Mouse (Mus musculus) lung, embryonic 14.5 days (tissue): ENCODE data around the gene Slc4a8. TPM values are rescaled to one million over a fixed set of nuclear protein-coding genes. Genes with fewer than 3 reads are reported as not detected.

Experiments used
- ATAC-seq: fragments of 200-750 bp; cut with Nextera tagmentation; 2 replicates; pipeline ENCODE4 v1.8.0; 2017; ENCODE audit warnings: mild to moderate bottlenecking, moderate TSS enrichment, moderate library complexity; ENCODE audit not compliant: insufficient read depth
- DNase-seq: peaks from one replicate; pipeline ENCODE4 v3.0.0-alpha.2; 2015
- H3K27ac ChIP-seq: fragments of 300-500 bp; sonication (generic); 2 replicates; pipeline ENCODE4 v1.5.1; 2014; ENCODE audit warnings: low read depth, mild to moderate bottlenecking, moderate library complexity
- H3K27me3 ChIP-seq: fragments of 300-500 bp; sonication (generic); 2 replicates; pipeline ENCODE4 v1.6.1; 2014; ENCODE audit warnings: low read length, control low read depth; ENCODE audit not compliant: insufficient read depth
- H3K36me3 ChIP-seq: fragments of 300-500 bp; sonication (generic); 2 replicates; pipeline ENCODE4 v1.6.1; 2014; ENCODE audit warnings: control low read depth; ENCODE audit not compliant: insufficient read depth
- H3K4me1 ChIP-seq: fragments of 300-500 bp; sonication (generic); 2 replicates; pipeline ENCODE4 v1.6.1; 2014; ENCODE audit warnings: antibody characterized with exemption, control low read depth; ENCODE audit not compliant: insufficient read depth
- H3K4me2 ChIP-seq: fragments of 300-500 bp; sonication (generic); 2 replicates; pipeline ENCODE4 v1.6.1; 2014; ENCODE audit warnings: mild to moderate bottlenecking
- H3K4me3 ChIP-seq: fragments of 300-500 bp; sonication (generic); 2 replicates; pipeline ENCODE4 v1.5.1; 2014; ENCODE audit warnings: low read depth, low read length
- H3K9ac ChIP-seq: fragments of 300-500 bp; sonication (generic); 2 replicates; pipeline ENCODE4 v1.6.1; 2014
- H3K9me3 ChIP-seq: fragments of 300-500 bp; sonication (generic); 2 replicates; pipeline ENCODE4 v1.6.1; 2016; ENCODE audit warnings: low read depth, low read length, control low read depth
- CTCF ChIP-seq: IDR thresholded peaks from 2 replicates; pipeline ENCODE4 v1.5.1; 2016; ENCODE audit warnings: antibody characterized with exemption, low read depth
- WGBS: fragments of 180-500 bp; shearing (Covaris S2); extraction: QIAGEN DNeasy Blood & Tissue Kit; methylation state at CpG from one replicate; pipeline ENCODE4 v1.1.7; 2014; 5-methylcytosine and 5-hydroxymethylcytosine counted together
- polyA plus RNA-seq: library from polyadenylated mRNA; unstranded; fragments of >200 nt; fragmentation: Nextera tagmentation; extraction: Ambion mirVana; gene quantifications from 2 replicates; pipeline ENCODE4 v1.2.1, GENCODE M21; 2014

The Slc4a8 gene
- polyA plus RNA-seq, 1 experiment from 2014 or later = 2.5 TPM

DNA sequence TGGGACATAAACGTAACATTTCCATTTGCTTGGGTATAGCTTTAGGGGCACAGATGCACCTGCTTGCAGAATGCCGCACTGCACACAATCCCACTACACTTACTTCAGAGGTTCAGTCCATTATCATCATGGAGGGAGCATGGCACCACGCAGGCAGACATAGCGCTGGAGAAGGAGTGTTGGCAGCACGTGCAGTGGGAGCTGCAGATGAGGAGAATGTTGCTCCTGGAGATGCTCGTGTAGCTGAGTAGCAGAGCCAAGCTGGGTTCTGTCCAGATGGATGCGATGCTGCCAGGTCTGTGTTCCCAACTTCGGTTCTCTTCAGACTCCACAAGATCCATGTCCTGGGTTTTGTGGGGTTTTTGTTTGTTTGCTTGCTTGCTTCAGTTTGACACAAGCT, 64.5 kb downstream of the Slc4a8 start:
- DNase-seq (no peak), ATAC-seq (no peak)
- Histone ChIP-seq H3K4me3 (no peak overlapping the region), H3K27ac (no peak overlapping the region), H3K36me3 (no peaks in the 10 kb centered on the region), H3K9ac (no peak overlapping the region), H3K27me3 (peaks cover 21% of the 10 kb centered on the region), H3K4me2 (no peak overlapping the region), H3K4me1 (no peaks in the 10 kb centered on the region), H3K9me3 (no peaks in the 10 kb centered on the region)
- no peak for TF ChIP-seq CTCF
- WGBS = 82% methylated on average over 8 of the region's 8 CpGs

DNA sequence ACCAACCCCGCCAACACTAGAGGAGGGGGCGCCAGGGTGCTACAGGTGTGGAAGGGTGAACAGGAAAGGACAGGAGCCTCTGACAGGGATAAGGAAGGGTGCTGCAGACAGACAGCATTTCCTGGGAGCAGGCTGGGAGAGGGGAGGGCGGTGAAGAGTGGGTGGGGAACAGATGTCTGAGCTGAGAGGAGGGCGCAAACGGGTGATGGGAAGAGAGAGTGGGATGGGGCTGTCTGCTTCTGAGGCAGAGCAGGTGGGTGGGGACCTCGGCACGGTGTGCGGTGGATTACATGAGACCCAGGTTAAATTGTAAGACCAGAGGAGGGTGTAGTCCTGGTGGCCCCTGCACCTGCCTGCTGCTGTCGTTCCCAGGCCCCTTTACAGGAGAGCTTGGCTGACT, 68.2 kb downstream of the Slc4a8 start:
- H3K4me3 ChIP-seq = no peak overlapping the region
- 81% methylated on average over 9 of the region's 9 CpGs for WGBS
- DNase-seq = no peak

GRCm38 (mm10) chr15:100830682-100831081, 69.1 kb downstream of the Slc4a8 start:
- TF ChIP-seq CTCF = peak; percentile 55

More for the DNA sequence above, 68.2 kb downstream of the Slc4a8 start:
- no peaks in the 10 kb centered on the region for H3K9me3 ChIP-seq
- TF ChIP-seq CTCF = no peak
- H3K9ac ChIP-seq = no peak overlapping the region
- H3K27ac ChIP-seq = no peak overlapping the region
- no peak overlapping the region for H3K4me2 ChIP-seq
- H3K4me1 ChIP-seq = no peaks in the 10 kb centered on the region
- ATAC-seq = no peak
- H3K36me3 ChIP-seq = no peaks in the 10 kb centered on the region
- peaks cover 15% of the 10 kb centered on the region for H3K27me3 ChIP-seq

DNA sequence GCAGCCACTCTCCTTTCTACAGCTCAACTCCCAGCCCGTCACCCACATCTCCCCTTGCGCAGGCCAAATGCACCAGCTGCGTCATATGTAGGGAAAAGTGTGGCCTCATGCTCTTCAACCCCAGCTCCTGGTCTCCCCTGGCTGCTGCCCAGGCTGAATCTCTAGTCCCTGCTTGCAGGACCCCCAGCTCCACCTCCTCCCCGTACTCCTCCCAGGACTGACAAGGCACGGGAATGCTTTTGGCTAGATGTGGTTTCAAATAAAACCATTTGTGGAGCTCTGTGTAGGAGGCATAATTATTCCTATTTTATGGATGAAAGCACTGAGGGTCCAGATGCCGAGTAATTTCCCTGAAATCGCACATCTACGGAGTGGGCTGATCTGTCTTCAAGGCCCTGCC, 70.6 kb downstream of the Slc4a8 start:
- no peaks in the 10 kb centered on the region for H3K36me3 ChIP-seq
- ATAC-seq = no peak
- WGBS = 79% methylated on average over 8 of the region's 8 CpGs
- no peak overlapping the region for H3K9ac ChIP-seq
- H3K27me3 ChIP-seq = no peaks in the 10 kb centered on the region; the same call in 1 of the 2 replicates
- no peak overlapping the region for H3K4me3 ChIP-seq
- no peak overlapping the region for H3K27ac ChIP-seq
- DNase-seq = no peak
- no peak for TF ChIP-seq CTCF
- no peaks in the 10 kb centered on the region for H3K4me1 ChIP-seq
- no peaks in the 10 kb centered on the region for H3K9me3 ChIP-seq
- no peak overlapping the region for H3K4me2 ChIP-seq

More at GRCm38 (mm10) chr15:100830682-100831081, 69.1 kb downstream of the Slc4a8 start:
- Histone ChIP-seq H3K27ac (no peak overlapping the region), H3K9ac (no peak overlapping the region), H3K27me3 (peaks cover 5% of the 10 kb centered on the region), H3K4me2 (no peak overlapping the region), H3K36me3 (no peaks in the 10 kb centered on the region), H3K4me3 (no peak overlapping the region), H3K4me1 (no peaks in the 10 kb centered on the region), H3K9me3 (no peaks in the 10 kb centered on the region)
- DNase-seq (peak; percentile 44), ATAC-seq (no peak)
- 52% methylated on average over 6 of the region's 6 CpGs for WGBS

DNA sequence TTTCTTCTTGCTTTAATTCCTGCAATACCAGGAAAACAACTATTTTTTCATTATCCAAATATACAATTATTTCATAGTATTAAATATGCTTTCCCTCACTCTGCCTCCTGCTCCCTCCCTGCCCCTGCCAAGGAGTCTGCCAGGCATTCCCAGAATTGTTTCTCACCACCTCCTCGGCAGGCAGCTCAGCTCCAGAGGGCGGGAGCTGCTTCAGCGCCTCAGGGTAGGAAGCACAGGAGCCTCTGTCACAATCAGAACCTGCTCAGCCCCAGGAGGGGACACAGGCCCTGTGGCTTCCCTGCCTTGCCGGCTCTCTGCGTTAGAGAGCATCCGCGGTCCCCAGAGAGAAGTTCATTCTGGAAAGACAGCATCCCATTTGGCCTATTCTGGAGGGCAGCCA, 71.2 kb downstream of the Slc4a8 start:
- DNase-seq = no peak
- Histone ChIP-seq H3K9me3 (peaks cover 2% of the 10 kb centered on the region; the same call in 1 of the 2 replicates), H3K27me3 (no peaks in the 10 kb centered on the region; the same call in 1 of the 2 replicates), H3K36me3 (no peaks in the 10 kb centered on the region), H3K9ac (no peak overlapping the region), H3K27ac (no peak overlapping the region), H3K4me3 (no peak overlapping the region), H3K4me1 (no peaks in the 10 kb centered on the region), H3K4me2 (no peak overlapping the region)
- no peak for ATAC-seq
- no peak for TF ChIP-seq CTCF
- WGBS = 31% methylated on average over 7 of the region's 7 CpGs

- WGBS = 74% methylated on average over 8 of the region's 8 CpGs
- no peaks in the 10 kb centered on the region for H3K36me3 ChIP-seq
Measured at GRCm38 (mm10) chr15:100836729-100837128, 75.2 kb downstream of the Slc4a8 start.

GRCm38 (mm10) chr15:100838607-100839207, 77.2 kb downstream of the Slc4a8 start:
- Histone ChIP-seq H3K4me2 (no peak overlapping the region), H3K4me1 (no peaks in the 10 kb centered on the region), H3K36me3 (no peaks in the 10 kb centered on the region), H3K27ac (no peak overlapping the region), H3K9me3 (peaks cover 3% of the 10 kb centered on the region; the same call in 1 of the 2 replicates), H3K9ac (no peak overlapping the region), H3K4me3 (no peak overlapping the region), H3K27me3 (no peaks in the 10 kb centered on the region)
- DNase-seq = peak; percentile 80
- TF ChIP-seq CTCF = peak; percentile 69
- 36% methylated on average over 12 of the region's 12 CpGs for WGBS
- peak; percentile 68 for ATAC-seq

More at GRCm38 (mm10) chr15:100836729-100837128, 75.2 kb downstream of the Slc4a8 start:
- H3K27me3 ChIP-seq = no peaks in the 10 kb centered on the region
- no peak overlapping the region for H3K27ac ChIP-seq
- no peaks in the 10 kb centered on the region for H3K4me1 ChIP-seq
- H3K4me3 ChIP-seq = no peak overlapping the region
- no peak for ATAC-seq
- no peak for TF ChIP-seq CTCF
- peaks cover 3% of the 10 kb centered on the region; the same call in 1 of the 2 replicates for H3K9me3 ChIP-seq
- no peak overlapping the region for H3K4me2 ChIP-seq
- no peak for DNase-seq
- H3K9ac ChIP-seq = no peak overlapping the region
